Mouse (Mus musculus) adrenal gland, adult 18-20 months (tissue): ENCODE measurements around the gene Samd10. TPM values are rescaled to one million over a fixed set of nuclear protein-coding genes. Genes with fewer than 3 reads are reported as not detected.

Experiments used
- DNase-seq, 2 experiments: peaks; one replicate each; pipeline ENCODE4 v3.0.0; 2021 to 2022; ENCODE audit warnings: low spot score in 2 of 2
- long read RNA-seq, 2 experiments: library from polyadenylated mRNA; stranded (forward); transcript quantifications; one replicate each; pipeline ENCODE4 v2.0.0; 2021
- total RNA-seq, 2 experiments: library from RNA; stranded (reverse); gene quantifications; 1 replicate in 1 of 2; 2 replicates in 1 of 2; pipeline ENCODE4 v1.2.3; 2021

The Samd10 gene
- total RNA-seq, result 1 to 10 TPM; 8.3 to 8.7 TPM
- long read RNA-seq, experiment 1, transcript Samd10-203 (5 exons, 2,131 nt), result major isoform, 5 of 10 reads
- long read RNA-seq, experiment 1, partial matches to known transcripts, result 2 of 10 reads
- long read RNA-seq, experiment 1, other reads (novel, unspliced or antisense), result 1 of 10 reads
- long read RNA-seq, experiment 2, partial matches to known transcripts, result 2 of 7 reads
- long read RNA-seq, experiment 2, other reads (novel, unspliced or antisense), result 0 of 7 reads

GRCm38 (mm10) chr2:181598454-181599351 lies at the start of gene Samd10:
Samd10 (minus strand) TSS chr2:181599212.
- peak; percentile 56 to 63 for DNase-seq

DNA sequence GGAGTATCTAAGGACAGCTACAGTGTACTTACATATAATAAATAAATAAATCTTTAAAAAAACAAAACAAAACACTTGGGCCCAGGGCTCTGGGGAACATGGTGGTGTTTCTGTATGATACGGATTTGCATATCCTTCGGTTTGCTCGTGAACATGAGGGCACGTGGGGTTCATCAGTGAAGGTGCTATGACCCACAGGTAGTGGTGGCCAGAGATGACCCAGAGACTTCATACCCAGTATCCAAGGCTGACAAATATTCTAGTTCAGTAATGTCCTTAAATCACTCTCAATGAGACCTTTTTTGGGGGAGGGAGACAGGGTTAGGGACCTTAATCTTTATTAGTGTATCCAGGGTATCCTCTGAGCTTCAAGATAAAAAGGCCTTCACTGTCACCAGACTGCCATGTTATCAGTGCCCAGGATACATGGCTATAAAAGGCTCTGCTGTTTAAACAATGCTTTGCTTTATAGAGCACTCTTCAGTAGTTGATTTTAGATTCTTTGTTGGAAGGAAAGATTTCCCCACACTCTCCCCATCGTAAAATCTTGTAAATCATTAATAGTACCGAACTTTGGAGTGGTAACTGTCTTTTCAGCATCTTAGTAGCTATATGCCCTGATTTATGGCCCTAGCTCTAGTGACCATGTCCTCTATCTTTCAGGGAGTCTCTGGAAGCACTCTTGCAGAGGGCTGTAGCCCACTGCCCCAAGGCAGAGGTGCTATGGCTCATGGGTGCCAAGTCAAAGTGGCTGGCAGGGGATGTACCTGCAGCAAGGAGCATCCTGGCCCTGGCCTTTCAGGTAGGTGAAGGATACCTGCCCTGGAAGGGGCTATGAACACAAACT lies 47.8 kb upstream of the Samd10 start:
- DNase-seq, result no peak

DNA sequence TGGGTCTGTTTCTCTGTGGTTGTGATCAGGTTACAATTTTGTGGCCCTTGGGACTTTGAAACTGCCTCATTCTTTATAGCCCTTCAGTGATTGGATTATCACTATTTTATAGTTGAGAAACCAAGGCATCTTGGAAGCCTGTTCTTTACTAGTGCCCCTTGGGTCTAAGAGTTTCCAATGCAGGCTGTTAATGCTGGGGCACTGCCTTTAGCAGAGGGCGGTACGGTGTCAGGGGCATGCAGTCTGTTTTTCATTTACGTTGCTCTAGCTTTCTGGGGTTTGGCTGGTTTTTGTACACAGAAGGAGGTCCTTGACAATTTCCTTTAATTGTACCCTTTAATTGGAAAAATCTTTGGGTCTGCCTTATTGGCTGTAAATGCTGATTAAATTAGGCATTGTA lies 46.7 kb upstream of the Samd10 start:
- DNase-seq, result no peak

GRCm38 (mm10) chr2:181644361-181644760 lies 45.3 kb upstream of the Samd10 start:
- peak in 1 of 2 experiments; percentile 23 for DNase-seq

DNA sequence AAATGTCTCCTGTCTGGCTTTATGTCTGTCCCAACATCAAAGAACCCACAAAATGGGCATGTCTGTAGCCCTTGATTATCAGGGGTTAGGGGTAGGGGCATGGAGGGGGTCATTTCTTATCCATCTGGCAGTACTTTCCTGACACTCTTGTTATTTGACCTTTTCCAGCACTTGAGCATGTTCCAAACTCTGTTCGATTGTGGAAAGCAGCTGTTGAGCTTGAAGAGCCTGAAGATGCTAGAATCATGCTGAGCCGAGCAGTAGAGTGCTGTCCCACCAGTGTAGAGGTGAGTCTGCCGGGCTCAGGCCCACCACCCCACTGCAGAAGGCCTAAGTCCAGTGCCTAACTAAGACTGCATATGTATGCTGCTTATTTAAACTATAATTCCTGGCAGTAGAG lies 36.9 kb upstream of the Samd10 start:
- DNase-seq, result no peak

- DNase-seq, result no peak
Observed at GRCm38 (mm10) chr2:181632624-181633023, 33.6 kb upstream of the Samd10 start.

- no peak for DNase-seq
Observed at GRCm38 (mm10) chr2:181628471-181628870, 29.5 kb upstream of the Samd10 start.

DNA sequence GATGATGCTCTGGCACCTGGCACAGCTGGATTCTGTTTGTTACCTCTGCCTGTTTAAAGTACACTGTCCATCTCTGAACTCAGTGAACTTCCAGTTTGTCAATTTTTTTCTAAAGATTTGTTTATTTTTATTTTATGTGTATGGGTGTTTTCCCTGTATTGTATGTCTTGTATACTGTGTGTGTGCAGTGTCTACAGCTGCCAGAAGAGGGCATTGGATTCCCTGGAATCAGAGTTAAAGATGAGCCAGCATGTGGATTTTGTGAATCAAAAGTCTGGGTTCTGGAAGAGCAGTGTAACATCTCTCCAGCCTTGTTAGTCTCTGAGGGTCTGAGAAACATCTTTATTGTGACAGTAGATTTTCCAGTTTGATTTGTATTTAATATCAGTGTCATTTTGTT lies 24.4 kb upstream of the Samd10 start:
- no peak for DNase-seq

- DNase-seq, result no peak
Observed at GRCm38 (mm10) chr2:181618761-181619495, 19.9 kb upstream of the Samd10 start.

GRCm38 (mm10) chr2:181602367-181602766 lies 3.4 kb upstream of the Samd10 start:
- DNase-seq, result no peak

DNA sequence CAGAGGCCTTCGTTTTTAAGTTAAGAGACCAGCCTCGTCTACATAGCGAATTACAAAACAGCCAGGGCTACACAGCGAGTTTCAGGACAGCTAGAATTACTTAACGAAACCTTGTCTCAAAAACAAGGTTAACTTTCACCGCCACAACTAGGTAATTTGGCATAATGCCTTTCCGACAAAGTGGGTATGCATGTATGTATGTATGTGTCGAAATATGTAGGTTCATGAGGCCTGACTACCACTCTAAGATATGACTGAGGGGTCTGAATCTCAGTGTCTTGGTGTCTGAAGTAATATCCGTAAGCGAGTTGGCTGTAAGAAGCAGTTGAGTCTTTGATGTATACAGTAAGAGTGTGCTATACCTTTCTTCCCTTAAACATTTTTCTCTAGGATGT lies 2.7 kb upstream of the Samd10 start:
- DNase-seq, result no peak

DNA sequence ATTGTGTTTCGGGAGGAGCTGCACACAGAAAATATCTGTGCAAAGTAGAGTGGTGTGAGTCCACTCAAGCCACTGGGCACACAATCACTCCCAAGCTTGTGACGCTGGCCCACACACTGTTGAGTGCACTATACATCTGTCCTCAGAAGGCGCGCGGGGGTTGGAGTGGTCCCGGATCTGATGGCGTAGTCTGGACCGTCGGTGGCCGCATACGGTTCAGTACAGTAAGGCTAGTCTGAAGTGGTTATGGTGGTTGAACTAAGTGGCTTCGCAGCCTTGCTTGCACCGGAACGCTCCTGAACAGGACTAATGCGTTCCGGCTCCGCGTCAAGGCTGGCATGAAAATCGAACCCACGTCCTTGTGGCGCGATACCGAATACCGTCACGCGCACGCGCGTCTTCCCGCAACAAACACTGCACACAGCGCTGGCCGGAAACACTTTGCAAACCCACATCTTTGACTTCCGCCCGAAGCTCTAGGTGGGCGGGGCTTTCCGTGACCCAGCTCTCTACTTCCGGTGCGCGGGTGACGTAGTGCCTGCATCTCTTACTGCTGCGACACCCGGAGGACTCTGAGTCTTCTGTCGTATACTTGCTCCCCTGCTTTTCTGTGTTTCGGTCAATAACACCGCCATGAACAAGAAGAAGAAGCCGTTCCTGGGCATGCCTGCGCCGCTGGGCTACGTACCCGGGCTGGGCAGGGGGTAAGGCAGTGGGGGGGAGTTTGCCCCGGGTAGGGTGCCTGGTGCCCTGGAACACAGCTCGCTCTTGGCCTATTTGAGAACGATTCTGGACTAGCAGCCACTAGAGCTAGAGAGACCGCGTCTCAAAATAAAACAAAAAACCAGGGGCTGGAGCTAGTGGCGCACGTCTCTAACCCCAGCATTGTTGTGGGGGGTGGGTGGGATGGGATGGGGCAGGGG lies 2.1 kb upstream of the Samd10 start:
- DNase-seq, result peak; percentile 91 to 93

DNA sequence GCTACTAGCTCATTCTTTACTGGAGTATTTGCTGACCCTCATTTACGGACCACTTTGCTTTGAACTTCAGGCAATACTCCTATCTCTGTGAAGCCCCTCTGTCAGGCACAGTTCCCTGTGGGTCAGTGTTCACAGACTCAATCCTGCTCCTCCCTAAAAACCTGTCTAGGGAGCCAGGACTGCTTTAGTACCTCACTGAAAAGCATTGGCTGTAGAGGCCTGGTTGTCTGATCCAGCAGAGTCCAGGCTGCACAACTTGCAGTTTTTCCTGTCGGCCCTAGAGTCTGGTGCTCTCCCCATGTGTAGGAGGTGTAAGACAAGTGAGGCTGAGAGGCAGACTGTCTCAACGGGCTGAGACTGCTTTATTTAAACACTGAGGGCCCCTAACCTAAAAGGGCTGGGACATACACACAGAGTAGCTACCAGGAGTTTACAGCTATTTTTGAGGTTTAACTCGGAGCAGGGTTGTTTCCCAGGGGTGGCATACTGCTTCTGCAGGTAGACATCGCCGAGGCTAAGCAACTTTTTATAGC lies 1.3 kb upstream of the Samd10 start:
- DNase-seq, result no peak

GRCm38 (mm10) chr2:181597378-181598061 lies 1.5 kb downstream of the Samd10 start:
- DNase-seq, result peak in 1 of 2 experiments; percentile 34

- DNase-seq, result no peak
Observed at GRCm38 (mm10) chr2:181596221-181596960, 2.6 kb downstream of the Samd10 start.

DNA sequence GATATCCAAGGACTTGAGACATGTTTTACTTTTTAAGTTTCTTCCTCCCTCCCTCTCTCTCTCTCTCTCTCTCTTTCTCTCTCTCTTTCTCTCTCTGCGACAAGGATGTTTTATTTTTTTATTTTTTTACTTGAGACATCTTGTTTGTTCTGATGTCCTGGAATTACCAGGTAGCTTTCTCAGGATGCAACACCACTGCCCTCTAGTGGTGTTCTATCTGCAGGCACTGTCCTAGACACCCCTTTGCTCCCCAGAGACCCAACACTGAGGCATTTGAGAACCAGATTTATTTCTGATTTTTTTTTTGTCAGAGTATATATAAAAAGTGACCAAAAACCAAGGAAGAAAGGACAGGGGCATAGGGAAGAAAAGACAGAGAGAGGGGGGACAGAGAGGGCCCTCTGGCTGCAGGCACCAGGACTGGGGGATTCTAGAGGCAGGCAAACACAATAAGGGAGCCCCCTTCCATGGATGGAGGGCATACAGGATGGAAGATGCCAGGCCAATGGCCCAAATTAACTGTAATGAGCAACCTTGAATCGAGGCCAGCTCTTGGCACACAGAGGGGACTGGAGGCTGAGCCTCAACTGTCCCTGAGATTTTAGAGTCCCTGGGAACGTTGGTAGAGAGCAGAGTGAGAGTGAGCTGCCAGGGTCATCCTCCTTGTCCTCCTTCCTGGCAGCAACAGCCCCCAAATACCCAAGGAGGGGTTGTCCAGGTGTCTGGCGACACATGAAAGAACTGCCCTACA lies 3.9 kb downstream of the Samd10 start:
- DNase-seq, result peak in 1 of 2 experiments; percentile 59

DNA sequence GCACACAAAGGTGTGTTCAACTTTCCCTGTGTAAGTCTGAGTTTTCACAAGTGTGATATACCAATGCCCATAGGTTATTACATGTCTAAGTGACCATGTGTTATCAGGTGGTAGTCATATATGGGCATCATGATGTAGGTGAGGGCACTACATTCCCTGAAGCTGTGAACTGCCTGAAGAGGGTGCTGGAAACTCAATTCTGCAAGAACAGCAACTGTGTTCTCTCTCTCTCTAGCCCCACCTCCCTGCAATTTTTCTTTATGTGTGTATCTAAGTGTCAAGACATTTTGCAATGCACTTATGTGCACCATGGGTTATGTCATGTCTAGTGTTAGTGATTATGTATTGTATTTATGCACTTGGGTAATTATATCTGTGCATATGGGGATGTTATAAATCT lies 5.1 kb downstream of the Samd10 start:
- DNase-seq, result no peak
